Mouse (Mus musculus) neural tube, embryonic 14.5 days (tissue): ENCODE data around the gene Pld6. TPM values are rescaled to one million over a fixed set of nuclear protein-coding genes. Genes with fewer than 3 reads are reported as not detected.

Experiments used
- ATAC-seq: fragments of 200-750 bp; cut with Nextera tagmentation; 2 replicates; pipeline ENCODE4 v1.8.0; 2017; ENCODE audit warnings: low read depth, mild to moderate bottlenecking, moderate TSS enrichment, moderate library complexity
- H3K27ac ChIP-seq: fragments of 300-500 bp; sonication (generic); 2 replicates; pipeline ENCODE4 v1.5.1; 2014; ENCODE audit warnings: low read depth, mild to moderate bottlenecking, control low read depth, low read length, moderate library complexity, mixed read lengths
- H3K27me3 ChIP-seq: fragments of 300-500 bp; sonication (generic); 2 replicates; pipeline ENCODE4 v1.6.1; 2014; ENCODE audit warnings: low read length; ENCODE audit not compliant: control insufficient read depth, insufficient read depth
- H3K36me3 ChIP-seq: fragments of 300-500 bp; sonication (generic); 2 replicates; pipeline ENCODE4 v1.6.1; 2014; ENCODE audit warnings: low read length, mixed read lengths; ENCODE audit not compliant: control insufficient read depth, insufficient read depth
- H3K4me1 ChIP-seq: fragments of 300-500 bp; sonication (generic); 2 replicates; pipeline ENCODE4 v1.6.1; 2014; ENCODE audit warnings: low read length; ENCODE audit not compliant: control insufficient read depth, insufficient read depth
- H3K4me2 ChIP-seq: fragments of 300-500 bp; sonication (generic); 2 replicates; pipeline ENCODE4 v1.6.1; 2014; ENCODE audit warnings: mild to moderate bottlenecking, low read depth, low read length, control low read depth
- H3K4me3 ChIP-seq: fragments of 300-500 bp; sonication (generic); 2 replicates; pipeline ENCODE4 v1.5.1; 2014; ENCODE audit warnings: low read depth, low read length, control low read depth, mixed read lengths
- H3K9ac ChIP-seq: fragments of 300-500 bp; sonication (generic); replicated peaks from 2 replicates; pipeline ENCODE4 v1.6.1; 2014; ENCODE audit warnings: low read depth, mild to moderate bottlenecking, control low read depth, low read length, mixed read lengths
- H3K9me3 ChIP-seq: fragments of 300-500 bp; sonication (generic); 2 replicates; pipeline ENCODE4 v1.6.1; 2016; ENCODE audit warnings: low read length; ENCODE audit not compliant: control insufficient read depth
- WGBS: fragments of 180-500 bp; shearing (Covaris S2); extraction: QIAGEN DNeasy Blood & Tissue Kit; methylation state at CpG from one replicate; pipeline ENCODE4 v1.1.7; 2014; 5-methylcytosine and 5-hydroxymethylcytosine counted together
- polyA plus RNA-seq: library from polyadenylated mRNA; unstranded; fragments of >200 nt; fragmentation: Nextera tagmentation; extraction: Ambion mirVana; gene quantifications from 2 replicates; pipeline ENCODE4 v1.2.1, GENCODE M21; 2014

The Pld6 gene
- polyA plus RNA-seq: 3.6 and 4.4 TPM in 2 replicates

DNA sequence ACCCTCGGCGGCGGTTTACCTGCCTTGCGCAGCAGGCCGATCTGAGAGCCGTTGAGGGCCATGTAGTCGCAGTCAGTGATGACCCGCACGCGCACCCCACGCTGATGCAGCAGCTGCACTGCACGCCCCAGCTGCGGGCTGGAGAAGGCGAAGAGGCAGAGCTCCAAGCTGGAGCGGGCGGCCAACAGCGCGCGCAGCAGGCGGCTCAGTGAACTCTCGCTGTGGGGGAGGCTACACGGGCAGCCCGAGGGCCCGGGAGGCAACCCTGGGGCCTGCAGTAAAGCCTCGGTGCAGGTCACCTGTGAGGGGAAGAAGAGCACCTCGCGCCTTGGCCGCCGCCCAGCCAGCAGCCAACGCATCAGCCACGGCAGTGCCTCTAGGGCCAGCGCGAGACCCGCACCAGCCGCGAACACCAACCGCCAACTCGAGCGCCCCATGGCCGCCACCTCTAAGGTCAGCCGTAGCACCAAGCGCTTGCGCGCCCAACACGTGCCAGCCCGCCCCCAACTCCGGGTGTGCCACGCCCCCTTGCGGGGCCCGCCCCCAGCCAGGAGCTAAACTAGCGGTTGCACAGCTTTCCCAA lies at the start of gene Pld6:
Gene Pld6, minus strand, starts transcription at position 447 of the 583 bp plus-strand sequence.
- no peak within 1 kb of the TSS for H3K27ac ChIP-seq
- peak within 1 kb of the TSS; percentile 37 for H3K4me3 ChIP-seq
- peaks cover 6% of the 10 kb centered on the region for H3K36me3 ChIP-seq
- H3K9ac ChIP-seq: peak within 1 kb of the TSS; percentile 50
- WGBS: under 1% methylated on average over 51 of the region's 51 CpGs
- H3K4me1 ChIP-seq: peaks cover 7% of the 10 kb centered on the region; the same call in 1 of the 2 replicates
- H3K4me2 ChIP-seq: peak within 1 kb of the TSS; percentile 82
- H3K27me3 ChIP-seq: no peaks in the 10 kb centered on the region
- H3K9me3 ChIP-seq: no peaks in the 10 kb centered on the region
- peak; percentile 86 for ATAC-seq

DNA sequence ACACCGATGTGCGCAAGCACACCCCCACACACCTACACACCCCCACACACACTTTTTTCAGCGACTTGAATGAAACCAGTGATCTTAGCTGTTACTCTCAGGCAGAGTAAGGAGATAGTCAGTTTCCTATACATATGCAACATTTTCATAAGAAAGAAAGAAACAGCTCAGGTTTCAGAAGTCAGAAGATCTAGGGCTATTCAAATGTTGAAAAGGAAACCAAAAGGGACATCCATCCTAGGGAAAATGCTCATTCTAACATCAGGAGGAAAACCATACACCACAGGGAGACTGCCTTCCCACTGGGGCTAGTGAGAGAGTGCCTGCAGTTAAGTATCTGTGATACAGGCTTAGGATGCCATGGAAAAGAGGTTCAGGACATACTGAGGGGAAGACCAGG lies 34.2 kb upstream of the Pld6 start:
- Histone ChIP-seq H3K9ac (no peak overlapping the region), H3K27me3 (no peaks in the 10 kb centered on the region), H3K4me1 (no peaks in the 10 kb centered on the region), H3K27ac (no peak overlapping the region), H3K36me3 (peaks cover 80% of the 10 kb centered on the region), H3K4me2 (no peak overlapping the region), H3K4me3 (no peak overlapping the region), H3K9me3 (no peaks in the 10 kb centered on the region)
- WGBS: 93% methylated on average over 3 of the region's 3 CpGs
- ATAC-seq: no peak

DNA sequence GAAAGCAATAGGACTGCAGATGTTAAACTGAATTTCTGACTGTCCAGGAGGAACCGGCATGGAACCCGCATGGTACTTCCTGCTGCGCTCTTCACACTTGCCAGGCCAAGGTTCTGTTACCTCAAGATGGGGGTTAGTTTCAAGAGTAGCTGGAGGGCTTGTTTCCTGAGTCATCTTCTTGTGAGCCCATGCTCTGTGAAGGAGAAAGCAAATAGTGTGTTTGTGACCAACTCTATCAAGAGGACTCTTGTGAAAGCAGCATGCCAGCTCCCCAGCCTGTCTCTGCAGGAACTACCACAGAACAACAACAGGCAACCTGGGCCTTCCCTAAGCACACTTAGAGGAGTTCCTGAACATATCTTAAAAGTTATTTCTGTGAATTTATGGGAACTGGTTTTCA lies 30.5 kb upstream of the Pld6 start:
- Histone ChIP-seq H3K36me3 (peaks cover 62% of the 10 kb centered on the region), H3K9ac (no peak overlapping the region), H3K4me1 (no peaks in the 10 kb centered on the region), H3K27ac (no peak overlapping the region), H3K4me3 (no peak overlapping the region), H3K4me2 (no peak overlapping the region), H3K9me3 (no peaks in the 10 kb centered on the region), H3K27me3 (no peaks in the 10 kb centered on the region)
- ATAC-seq: no peak
- WGBS: 99% methylated on average over 3 of the region's 3 CpGs

DNA sequence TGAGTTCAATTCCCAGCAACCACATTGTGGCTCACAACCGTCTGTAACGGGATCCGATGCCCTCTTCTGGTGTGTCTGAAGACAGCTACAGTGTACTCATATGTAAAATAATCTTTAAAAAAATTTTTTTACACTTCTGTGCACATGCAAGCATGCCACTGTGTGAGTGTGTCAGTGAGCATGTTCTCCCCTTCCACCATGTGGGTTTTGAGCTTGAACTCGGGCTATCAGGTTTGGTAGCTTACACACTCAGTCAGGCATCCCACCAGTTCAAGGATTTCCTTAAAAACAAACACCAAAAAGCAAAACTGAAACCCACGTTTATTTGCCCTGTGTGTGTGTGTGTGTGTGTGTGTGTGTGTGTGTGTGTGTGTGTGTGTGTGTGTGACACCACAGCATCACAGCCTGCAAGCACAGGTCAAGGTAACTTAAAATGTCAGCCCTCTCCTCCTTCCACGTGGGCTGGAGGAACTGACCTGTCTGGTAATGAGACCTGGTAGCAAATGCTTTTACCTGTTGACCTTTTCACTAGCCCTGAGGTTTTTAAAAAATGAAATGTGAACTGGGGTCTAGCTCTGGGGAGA lies 28.1 kb upstream of the Pld6 start:
- H3K27ac ChIP-seq: no peak overlapping the region
- no peak overlapping the region for H3K4me3 ChIP-seq
- no peaks in the 10 kb centered on the region for H3K9me3 ChIP-seq
- H3K4me2 ChIP-seq: no peak overlapping the region
- WGBS: 93% methylated on average over 6 of the region's 6 CpGs
- no peak for ATAC-seq
- peaks cover 44% of the 10 kb centered on the region for H3K36me3 ChIP-seq
- no peak overlapping the region for H3K9ac ChIP-seq
- no peaks in the 10 kb centered on the region; the same call in 1 of the 2 replicates for H3K4me1 ChIP-seq
- no peaks in the 10 kb centered on the region for H3K27me3 ChIP-seq

DNA sequence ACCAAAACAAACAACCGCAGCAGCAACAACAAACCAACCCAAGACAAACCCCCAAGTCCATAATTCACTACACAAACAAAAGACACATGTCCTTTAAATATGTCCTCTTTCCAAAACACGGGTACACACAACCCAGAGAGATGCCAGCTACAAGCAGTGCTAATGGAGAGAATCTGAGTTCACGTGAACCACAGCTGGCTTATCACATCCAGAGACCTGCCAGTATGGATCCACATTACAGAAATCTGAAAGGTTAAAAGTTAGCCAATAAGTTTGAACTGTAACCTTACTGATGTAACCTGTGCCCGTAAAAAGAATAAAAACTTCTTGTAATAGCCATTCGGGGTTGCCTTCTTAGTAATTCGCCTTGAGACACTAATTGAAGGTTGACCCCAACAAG lies 27.5 kb upstream of the Pld6 start:
- Histone ChIP-seq H3K36me3 (peaks cover 38% of the 10 kb centered on the region), H3K9me3 (no peaks in the 10 kb centered on the region), H3K4me2 (no peak overlapping the region), H3K4me3 (no peak overlapping the region), H3K4me1 (no peaks in the 10 kb centered on the region; the same call in 1 of the 2 replicates), H3K9ac (no peak overlapping the region), H3K27me3 (no peaks in the 10 kb centered on the region), H3K27ac (no peak overlapping the region)
- ATAC-seq: no peak
- whole genome bisulfite sequencing: 82% methylated on average over 6 of the region's 6 CpGs

DNA sequence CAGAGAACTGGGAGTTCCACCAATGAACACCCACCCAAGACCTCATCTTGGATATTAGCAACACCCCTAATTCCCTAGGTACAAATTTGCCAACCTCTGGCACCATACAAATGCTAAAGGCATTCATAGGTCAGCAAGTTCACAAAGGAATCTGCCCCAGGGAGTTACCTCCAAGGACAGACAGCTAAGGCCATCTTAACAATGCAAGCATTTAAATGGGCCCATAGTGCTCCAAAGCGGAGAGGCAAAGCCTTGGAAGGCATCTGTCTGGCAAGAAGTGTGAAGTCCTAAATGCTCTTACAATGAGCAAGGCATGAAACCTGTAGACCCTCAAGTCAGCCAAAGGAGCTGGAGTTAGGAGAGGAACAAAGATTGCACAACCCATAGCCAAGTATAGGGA lies 26.9 kb upstream of the Pld6 start:
- ATAC-seq: no peak
- Histone ChIP-seq H3K9ac (no peak overlapping the region), H3K9me3 (no peaks in the 10 kb centered on the region), H3K36me3 (peaks cover 32% of the 10 kb centered on the region), H3K4me1 (no peaks in the 10 kb centered on the region; the same call in 1 of the 2 replicates), H3K4me2 (no peak overlapping the region), H3K27ac (no peak overlapping the region), H3K4me3 (no peak overlapping the region), H3K27me3 (no peaks in the 10 kb centered on the region)
- WGBS: 84% methylated on average over 1 of the region's 1 CpGs

DNA sequence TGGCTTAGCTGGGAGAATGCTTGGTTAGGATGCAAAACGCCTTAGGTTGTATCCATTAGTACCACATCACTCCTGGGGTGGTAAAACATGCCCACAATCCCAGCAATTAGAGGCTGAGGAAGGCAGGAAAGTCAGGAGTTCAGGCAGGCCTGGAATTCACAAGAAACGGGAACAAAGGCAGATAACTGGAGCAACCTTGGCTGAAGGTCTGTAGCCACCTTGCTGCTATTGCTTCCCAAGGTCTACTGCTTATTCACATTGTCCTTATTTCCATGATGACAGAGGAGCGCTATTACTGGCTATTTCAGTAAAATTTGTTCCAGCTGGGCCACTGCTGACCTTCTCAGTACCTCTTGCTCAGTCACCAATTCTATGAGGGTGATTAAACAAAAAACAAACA lies 25.8 kb upstream of the Pld6 start:
- Histone ChIP-seq H3K36me3 (peaks cover 22% of the 10 kb centered on the region; the same call in 1 of the 2 replicates), H3K4me3 (no peak overlapping the region), H3K9ac (no peak overlapping the region), H3K27ac (no peak overlapping the region), H3K27me3 (no peaks in the 10 kb centered on the region), H3K4me2 (no peak overlapping the region), H3K9me3 (no peaks in the 10 kb centered on the region), H3K4me1 (peaks cover 8% of the 10 kb centered on the region)
- 71% methylated on average over 3 of the region's 3 CpGs for WGBS
- ATAC-seq: no peak

DNA sequence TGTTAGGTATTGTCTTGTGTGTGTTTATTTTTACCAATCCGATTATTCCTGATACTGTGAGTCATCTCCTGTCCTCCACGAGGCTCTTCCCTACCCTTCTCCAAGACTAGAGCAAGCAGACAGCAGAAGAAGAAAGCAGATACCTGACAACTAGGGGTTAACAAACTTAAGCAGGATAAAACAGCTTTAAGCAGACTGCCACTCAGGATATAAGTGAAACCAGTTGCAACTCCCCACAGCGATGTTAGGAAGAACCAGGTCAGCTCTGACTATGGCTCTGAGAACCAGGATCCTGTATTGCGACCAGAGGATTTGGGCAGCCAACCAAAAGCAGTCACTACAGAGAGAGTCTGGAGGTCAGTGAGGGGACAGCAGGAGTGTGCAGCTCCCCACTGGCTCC lies 23.8 kb upstream of the Pld6 start:
- no peak for ATAC-seq
- Histone ChIP-seq H3K9ac (no peak overlapping the region), H3K9me3 (no peaks in the 10 kb centered on the region), H3K4me2 (no peak overlapping the region), H3K27ac (no peak overlapping the region), H3K4me3 (no peak overlapping the region), H3K4me1 (peaks cover 9% of the 10 kb centered on the region), H3K36me3 (0 out of 2 replicates have a peak, but pooled peaks cover 3% of the 10 kb centered on the region), H3K27me3 (no peaks in the 10 kb centered on the region)
- 85% methylated on average over 4 of the region's 4 CpGs for WGBS

DNA sequence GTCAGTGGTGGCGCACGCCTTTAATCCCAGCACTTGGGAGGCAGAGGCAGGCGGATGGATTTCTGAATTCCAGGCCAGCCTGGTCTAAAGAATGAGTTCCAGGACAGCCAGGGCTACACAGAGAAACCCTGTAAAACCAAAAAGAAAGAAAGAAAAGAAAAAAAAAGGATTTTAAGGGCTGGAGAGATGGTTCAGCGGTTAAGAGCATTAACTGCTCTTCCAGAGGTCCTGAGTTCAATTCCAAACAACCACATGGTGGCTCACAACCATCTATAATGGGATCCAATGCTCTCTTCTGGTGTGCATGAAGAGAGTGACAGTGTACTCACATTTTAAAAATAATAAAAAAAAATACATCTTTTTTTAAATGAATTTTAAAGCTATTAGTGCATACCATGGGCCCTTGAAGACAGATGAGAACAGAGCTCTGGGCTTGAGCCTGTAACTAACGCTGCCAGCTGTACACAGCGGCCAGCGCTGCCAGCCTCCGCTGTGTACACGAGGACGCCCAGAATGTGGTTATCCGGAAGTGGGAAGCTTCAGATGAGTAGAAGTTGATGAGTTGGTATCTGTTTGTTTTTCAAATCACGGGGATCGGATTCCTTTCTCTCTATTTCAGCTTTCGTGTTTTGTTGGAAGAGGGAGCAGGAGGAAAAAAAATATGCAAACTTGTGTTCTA lies 23.2 kb upstream of the Pld6 start:
- 66% methylated on average over 14 of the region's 14 CpGs for WGBS
- peak overlapping the region; percentile 75 for H3K4me2 ChIP-seq
- no peak for ATAC-seq

More for the DNA sequence above, 23.2 kb upstream of the Pld6 start:
- H3K9ac ChIP-seq: peak overlapping the region; percentile 90; the same call in 1 of the 2 replicates
- H3K9me3 ChIP-seq: no peaks in the 10 kb centered on the region
- H3K27me3 ChIP-seq: no peaks in the 10 kb centered on the region
- H3K4me1 ChIP-seq: peaks cover 9% of the 10 kb centered on the region
- H3K27ac ChIP-seq: peak overlapping the region; percentile 98; the same call in 1 of the 2 replicates
- no peaks in the 10 kb centered on the region for H3K36me3 ChIP-seq
- H3K4me3 ChIP-seq: peak overlapping the region; percentile 59
